Mouse (Mus musculus) brain, embryonic 18.5 days (tissue): Measurements from ENCODE around the gene Dab1.

Experiments
- DNase-seq: peaks from one replicate; pipeline ENCODE4 v3.0.0-alpha.2; 2012; ENCODE audit warnings: low read depth, low spot score

The Dab1 gene

DNA sequence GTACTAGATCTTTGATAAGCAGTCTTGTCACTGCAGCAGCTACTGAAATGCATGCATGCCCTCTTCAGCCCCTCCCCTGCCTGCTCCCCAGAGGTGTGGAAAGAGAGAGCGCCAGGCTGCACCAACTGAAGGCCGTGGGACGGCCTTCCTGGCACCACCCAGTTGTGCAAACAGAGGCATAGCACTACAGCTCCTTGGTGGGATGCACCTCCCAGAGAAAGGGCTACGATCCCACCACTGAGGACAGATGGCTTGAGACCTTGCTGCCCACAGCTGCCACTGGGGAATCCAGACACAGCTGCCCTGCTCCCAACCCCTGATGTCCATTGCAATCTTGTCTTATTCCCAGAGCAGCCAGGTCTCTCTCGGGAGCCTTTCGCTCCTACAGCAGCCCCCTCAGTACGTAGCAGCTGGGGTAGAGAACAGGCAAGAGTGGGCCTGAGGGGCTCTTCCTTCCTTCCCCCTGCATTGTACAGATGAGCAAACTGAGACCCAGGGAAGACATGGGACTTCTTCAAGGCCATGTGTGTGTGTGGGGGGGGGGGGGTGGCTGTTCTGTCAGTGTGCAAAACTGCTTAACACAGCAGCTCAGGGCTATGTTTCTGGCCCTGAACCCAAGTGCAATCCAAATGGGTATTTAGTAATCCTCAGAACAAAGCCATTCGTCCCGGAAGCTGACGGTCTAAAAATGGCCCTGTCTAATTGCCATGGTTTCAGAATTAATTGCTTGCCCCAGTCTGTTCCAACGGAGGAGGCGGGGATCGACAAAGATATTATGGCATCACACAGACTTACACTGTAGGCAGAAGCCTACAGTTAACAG is 1100.0 kb downstream of the Dab1 start:
- DNase-seq = no peak

DNA sequence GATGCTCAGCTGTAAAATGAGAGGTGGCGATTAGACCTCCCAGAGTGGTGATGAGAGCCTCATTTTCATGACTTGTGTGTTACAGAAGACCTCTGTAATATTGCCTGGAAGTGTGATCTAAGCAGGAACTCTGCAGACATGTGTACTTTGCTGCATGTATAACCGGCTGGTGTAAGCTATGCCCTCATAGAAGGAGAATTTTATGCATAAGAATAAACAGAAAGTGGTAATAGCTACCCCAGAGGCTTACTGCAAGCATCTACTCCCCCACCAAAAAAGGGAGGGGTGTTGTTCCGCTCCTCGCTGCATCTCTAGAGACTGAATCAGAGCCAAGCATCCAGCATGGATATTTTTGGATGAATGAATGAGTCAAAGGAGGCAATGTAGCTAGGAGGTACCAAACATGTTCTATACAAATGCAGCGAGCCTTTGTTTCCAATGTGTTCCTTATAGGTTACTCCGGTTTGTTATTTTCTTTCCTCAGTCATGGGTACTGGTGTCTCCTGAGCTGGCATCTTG is 1104.4 kb downstream of the Dab1 start:
- DNase-seq = no peak

DNA sequence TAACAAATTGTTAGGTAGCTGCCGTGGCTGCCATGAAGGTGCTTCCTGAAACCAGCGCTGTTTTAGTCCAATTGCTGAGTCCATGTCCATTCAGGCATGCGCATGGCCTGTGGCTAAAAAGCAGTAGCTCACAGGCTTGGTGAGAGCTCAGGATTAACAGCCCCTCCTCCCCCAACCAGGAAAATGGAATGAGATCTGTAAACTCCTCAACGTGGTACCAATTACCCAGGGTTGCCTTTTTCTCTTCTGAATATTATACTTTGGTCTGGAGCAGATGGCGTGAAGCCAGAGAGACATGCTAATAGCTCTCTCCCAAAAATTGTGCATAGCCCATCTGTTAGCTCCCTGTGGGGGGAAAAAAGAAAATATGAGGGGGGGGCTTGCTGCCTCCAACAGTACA is 1105.1 kb downstream of the Dab1 start:
- DNase-seq = no peak

DNA sequence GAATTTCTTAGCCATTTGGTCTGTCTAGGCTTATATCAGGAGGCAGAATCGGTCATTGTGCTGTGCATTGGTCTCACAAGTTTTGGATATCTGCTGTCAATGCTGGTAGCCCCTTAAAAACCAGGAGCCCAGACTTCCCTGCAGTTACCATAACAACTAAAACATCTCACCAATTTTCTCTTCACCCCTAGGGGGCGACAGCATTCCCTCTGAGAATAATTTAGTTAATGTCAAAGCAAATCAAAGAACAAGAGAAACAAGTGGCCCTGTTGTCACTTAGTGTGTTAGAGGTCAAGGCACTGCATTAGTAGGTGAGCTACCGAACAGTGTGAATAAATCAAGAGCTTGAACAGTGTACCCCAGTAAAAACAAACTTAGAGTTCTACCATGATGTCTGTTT is 1106.5 kb downstream of the Dab1 start:
- no peak for DNase-seq

DNA sequence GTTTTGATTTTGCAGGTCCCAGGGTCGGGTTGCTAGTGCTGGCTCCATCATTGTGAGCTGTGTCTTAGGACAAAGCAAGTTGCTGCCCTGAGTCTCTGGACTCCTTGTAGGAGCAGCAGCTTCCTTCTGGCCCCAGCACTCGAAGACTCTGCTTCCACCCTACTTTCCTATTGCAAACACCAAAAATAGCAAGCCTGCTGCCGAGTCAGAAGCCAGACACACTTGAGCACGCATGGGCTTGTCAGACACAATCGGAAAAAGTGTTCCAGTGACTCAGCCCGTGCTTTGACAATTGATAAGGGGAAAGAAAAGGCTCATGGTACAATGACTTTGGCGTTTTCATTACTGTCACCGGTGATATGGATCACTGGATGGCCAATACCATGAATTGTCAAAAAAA is 1110.0 kb downstream of the Dab1 start:
- no peak for DNase-seq

DNA sequence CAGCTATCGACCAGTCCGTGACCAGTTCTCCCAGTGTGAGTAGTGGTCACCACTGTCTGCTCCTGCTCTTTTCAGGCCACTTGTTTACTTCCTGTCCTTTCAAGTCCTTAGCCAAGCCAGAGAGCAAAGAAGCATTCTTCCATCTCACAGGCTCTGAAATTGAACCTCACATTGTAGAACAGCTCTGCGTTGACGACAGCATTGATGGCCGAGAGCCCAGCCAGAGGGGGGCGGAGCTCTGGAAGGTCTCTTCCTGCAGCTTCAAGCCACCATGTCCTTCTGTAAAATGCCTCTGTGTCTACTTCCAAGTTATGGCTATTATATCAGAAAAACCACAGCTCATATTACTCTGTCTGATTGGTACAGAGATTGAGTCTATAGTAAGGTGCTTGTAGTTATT is 1127.3 kb downstream of the Dab1 start:
- DNase-seq = no peak

DNA sequence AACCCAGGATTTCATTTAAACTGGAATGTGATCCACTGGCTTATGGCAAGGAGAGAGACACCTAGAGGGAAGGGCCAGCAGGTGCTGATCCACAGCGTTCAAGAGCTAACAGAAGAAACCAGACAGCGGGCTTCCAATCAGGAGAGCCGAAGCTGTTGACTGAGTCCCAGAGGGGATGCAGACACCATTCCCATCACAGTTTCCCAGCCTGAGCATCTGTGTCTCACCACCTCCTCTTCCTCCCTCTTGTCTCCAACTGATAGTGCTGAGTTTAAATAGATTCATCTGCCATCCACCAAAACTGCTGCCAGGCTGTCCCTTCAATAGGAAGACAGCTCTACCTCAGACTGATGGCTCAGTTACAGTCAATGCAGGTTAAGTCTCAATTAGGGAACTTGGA is 1134.9 kb downstream of the Dab1 start:
- DNase-seq = no peak

DNA sequence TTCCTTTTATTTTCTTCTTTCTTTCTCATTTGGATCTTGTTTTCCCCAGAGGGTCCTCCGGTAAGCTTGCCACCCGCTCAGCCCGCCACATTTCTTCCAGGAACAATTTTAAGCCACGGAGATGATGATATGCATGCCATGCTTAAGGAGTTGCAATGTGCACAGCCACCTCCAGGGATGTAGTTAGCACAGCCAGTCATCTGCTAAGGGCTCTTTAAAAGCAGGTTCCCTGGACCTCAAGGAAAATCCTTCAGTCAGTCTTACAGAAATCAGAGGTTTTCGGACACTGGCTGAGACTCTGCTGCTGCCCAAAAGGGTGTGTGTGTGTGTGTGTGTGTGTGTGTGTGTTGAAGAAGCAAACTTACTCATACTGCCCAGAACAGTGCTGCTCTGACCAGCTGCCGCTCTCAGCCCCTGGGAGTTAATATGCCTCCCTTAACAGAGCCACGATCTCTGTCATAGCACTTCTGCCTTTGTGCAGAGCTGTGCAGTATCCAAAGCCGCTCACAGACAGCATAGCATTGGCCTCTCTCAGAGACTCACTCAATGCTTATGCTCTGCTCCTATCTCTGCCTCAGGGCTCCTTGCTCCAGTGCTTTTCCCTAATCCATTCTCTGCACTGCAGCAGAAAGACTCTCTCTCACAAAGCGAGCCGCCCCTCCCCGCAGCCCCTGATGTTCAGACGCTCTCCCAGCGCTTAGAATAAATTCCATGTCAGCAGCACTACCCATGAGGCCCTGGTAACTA is 1141.9 kb downstream of the Dab1 start:
- DNase-seq = no peak

DNA sequence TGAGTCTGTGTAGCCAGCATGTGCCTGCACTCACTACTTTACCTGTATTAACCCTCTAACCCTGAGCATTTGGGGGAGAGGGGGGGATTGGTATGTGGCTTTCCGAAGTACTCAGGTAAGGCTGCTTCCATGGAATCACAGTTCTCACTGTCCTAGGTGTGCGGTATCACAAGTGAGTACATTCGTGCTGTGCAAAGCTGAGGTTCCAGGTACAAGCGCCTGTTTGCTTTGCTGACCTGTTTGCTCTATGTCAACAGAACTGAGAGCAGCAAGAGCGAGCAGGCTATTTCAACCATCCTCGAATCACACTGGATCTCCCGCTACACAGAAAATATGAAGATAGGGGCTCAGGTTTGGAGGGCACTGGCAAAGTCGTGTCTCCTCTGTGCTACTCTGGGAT is 1146.9 kb downstream of the Dab1 start, which contains the start of gene C8b:
C8b (plus strand) TSS at position 253 of the 400 bp plus-strand sequence.
- no peak for DNase-seq

DNA sequence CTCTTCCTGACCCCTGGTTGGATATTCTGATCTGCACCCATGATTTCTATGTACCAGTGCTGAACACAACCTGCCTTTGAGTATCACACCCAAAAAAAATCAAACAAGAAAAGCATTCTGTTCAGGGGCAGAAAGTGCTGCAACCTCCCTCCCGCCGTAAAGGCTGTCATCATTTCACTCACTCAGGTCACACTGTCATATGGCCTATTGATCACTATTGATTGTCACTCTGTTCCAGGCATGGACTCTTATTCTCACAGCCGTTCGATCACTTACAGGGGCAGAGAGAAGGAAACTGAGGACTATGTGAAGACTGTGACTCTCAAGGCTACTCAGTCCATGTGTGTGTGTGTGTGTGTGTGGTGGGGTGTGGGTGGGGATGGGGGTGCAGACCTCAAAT is 1149.0 kb downstream of the Dab1 start:
- no peak for DNase-seq

DNA sequence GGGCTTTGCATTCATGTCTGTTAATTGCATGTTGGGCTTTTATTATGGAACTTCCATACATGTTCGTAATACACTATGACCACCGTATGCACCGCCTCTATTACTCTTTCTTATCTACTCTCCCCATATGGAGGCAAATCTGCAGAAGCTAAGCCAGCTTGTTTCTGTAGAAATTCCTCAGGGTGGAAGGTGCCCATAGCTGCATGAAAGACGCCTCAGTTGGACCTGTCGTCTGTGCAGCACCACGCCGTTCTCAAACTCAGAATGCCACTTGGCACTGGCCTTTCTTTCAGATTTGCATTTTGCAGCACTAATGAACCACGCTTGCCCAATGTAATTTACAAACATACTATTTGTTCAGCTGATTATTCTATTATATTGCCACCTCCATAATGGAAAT is 1150.4 kb downstream of the Dab1 start:
- DNase-seq = no peak

DNA sequence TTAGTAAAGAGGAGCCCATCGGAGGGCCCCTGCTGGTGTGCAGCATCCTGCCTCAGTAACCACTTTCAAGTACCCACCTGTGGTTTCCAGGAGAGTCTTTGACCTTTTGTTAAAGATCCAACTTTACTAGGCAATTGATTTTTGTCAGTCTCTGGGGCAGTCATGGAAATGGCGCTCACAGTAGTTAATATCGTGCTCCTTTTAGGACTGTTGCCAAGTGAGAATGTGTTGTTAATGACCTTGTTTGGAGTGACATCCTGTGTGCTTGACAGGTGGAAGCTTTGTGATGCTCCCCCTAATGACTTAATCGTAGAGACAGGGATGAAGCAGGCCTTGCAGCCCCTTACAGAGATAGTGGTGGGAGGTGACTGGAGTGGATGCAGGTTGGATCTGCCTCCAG is 1151.2 kb downstream of the Dab1 start:
- DNase-seq = no peak

DNA sequence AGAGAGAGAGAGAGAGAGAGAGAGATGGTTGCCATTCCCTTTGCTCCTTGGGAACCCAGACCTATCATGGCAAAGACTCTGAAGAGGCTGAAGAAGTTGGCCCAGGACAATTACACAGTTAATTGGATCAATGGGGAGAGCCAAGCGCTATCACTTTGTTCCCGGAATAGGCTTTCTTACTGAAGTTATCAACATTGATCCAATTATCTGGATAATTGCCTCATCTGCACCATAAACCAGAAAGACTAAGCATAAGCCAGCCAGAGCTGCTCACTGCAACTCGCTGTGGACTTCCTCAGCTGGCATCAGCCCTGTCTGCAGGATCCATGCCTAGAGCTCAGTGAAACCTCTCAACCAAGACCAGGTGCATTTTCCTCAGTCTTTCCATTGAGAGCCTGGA is 1156.4 kb downstream of the Dab1 start:
- DNase-seq = no peak

DNA sequence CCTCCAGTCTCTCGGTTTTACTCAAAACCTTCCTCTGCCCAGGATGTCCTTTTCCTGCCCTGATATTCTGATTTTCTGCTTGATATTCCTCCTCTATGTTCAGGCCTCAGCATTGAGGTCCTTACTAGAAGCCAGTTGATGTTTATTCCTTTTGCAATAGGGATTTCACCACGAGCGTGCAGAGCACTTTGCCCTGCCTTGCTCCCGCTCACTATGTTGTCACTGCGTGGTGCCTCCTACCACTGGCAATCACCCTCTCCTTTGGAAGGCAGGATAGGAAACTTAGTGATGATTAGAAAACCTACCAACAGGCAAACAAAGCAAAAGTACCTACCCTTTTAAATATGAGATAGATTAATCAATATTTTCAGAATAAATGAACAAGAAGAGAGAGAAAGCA is 1160.3 kb downstream of the Dab1 start:
- no peak for DNase-seq

DNA sequence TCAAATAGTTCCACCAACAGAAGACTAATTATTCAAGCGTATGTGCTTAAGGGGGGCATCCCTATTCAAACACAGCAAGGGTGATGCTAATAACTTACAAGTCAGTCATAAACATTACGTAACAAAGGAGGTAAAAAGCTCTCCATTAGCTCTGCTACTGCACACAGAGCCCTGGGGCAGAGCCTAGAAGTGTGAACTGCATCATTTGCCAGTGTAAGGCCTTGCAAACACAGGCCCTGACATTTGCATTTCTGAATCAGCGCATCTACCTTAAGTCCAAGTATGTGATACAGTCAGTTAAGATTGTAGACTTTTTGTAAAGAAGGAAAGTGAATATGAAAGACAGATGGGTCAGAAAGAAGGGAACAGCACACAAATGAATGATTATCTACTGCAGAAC is 1162.3 kb downstream of the Dab1 start:
- DNase-seq = no peak

DNA sequence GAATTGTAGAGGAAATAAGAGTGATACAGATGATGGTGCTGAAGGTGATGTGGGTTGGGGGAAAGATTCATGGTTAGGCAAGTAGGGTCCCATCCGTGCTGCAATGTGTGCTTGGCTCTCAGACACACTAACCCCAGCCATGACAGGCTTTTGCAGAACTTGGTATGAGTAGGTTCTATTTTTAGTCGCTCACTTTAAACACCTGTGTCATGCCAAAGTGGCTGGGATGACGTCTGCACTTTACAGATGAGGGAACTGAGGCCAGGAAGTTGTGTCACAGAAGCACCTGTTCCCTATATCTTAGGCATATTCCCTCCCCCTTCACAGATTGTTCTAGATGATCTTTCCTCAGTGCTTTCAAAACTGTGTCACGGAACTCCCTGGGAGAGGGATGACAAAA is 1163.2 kb downstream of the Dab1 start:
- no peak for DNase-seq

DNA sequence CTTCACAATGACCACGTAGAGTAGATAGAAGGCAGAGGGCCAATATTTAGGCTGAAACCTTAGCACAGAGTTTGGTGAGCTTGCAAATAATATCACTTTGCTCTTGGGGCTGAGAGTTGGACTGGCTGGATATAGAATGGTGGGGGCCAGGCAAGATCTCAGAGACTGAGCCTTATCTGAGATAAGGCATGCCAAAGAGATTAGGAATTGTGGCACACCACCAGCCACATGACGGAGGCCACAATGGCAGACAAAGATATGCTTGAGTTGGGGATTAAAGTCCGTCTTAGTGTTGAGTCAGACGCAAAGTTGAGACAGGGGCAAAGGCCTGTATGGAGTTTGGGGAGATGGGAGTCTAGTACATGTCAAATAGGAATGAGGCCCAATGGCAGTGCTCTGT is 1173.0 kb downstream of the Dab1 start:
- no peak for DNase-seq
